Mouse (Mus musculus): Measurements from ENCODE around the gene Iqcn.
A peak's percentile ranks its signal among the peaks of the same experiment; 100 is the strongest.

Iqcn gene

DNA sequence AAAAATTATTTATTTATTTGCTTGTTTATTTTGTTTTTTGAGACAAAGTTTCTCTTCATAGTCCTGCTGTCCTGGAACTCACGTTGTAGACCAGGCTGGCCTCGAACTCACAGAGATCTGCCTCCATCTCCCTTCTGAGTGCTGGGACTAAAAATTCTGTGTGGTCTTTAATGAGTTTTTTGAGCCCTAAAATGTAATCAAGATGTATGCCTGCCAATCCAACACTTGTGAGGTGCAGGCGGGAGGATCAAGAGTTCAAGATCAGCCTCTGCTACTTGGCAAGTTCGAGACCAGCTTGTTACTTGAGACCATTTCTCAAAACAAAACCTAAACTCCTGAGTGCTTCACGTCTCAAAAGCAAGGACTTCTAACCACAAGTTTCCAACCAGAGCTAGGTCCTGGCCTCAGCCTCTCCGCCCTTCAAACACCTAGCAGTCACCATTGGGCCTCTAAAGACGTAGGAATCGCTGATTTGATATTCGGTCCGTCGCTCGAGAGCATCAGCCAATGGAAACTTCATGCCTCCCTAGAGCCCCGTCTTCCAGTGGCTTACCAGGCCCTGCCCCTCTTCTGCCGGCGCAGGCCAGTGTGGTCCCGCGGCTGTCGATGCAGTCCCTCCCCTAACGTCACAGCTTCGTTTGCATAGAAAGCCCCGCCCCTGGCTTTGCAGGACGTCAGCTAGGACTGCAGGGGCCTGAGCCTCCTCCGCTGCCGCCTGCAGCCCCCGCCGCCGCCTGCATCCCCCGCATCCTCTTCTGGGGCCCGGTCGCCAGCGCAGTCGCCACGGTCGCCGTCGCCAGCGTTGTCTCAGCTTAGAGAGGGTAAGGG lies 51.0 kb downstream of the Iqcn start, which contains the start of gene Rab3a:
Gene Rab3a (plus strand): TSS at position 637 of the 828 bp plus-strand sequence.
- peak; percentile 97 for DNase-seq (ENCODE audit: low spot score in 2 of 2)

DNA sequence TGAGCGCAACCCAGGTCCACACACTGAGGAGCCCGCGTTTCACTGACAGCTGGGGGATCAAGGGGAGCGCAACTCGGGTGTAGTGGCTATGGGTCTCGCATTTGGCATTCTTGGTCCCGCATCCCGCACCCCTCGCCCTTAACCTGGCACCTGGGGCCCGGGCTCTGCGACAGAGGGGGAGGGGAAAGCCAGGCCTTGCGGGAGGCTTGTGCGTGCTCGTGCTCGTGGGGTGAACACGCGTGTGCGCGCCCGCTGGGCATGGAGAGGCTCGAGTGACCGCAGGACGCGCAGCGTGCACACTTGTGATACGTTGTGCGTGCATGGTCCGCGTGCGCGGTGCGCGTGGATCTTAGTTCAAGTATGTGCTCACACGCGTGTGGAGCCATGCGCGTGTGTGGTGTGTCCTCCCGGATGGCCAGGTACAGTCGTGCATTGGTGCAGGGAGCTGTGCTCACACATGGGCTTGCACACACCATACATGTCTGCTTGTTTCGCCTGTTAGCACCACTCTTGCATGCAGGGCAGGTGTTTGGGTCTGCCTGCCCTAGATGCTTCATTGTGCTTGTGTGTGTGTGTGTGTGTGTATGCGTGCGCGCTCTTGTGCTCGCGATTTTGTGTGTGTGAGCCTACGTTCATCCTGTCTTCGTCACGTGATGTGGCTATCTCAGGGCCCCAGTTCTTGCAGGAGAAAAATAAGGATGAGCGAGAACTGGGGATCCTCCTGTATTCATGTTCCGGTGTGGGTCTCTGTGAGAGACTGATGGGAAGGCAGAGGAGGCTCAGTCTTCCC lies 51.8 kb downstream of the Iqcn start:
- no peak for DNase-seq (ENCODE audit: low spot score in 2 of 2)

DNA sequence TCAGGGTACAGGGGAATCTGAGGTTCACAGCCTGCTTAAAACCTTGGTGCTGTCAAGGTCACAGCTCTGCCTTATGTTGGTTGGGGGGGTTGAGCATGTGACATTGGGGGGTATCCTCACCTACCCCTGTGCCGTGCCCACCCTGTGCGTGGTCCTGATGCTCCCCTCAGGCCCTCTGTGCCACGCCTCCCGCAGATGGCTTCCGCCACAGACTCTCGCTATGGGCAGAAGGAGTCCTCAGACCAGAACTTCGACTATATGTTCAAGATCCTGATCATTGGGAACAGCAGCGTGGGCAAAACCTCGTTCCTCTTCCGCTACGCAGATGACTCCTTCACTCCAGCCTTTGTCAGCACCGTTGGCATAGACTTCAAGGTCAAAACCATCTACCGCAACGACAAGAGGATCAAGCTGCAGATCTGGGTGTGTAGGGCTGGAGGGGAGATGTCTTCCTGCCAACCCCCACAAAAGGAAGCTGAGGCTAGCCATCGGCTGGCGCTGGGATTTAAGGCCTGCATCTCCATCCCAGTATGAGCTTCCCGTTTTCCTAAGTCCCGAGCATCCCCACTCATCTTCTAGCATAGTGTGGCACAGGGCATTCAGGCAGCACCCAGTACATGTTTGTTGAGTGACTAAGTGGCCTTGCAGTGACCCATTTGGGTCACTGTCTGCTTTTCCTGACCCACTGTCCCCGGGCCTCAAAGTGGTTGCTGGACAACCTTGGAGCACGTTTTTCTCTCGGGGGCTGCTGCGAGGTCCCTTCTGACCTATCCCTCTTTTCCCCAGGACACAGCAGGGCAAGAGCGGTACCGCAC lies 52.6 kb downstream of the Iqcn start:
- DNase-seq (ENCODE audit: low spot score in 2 of 2): no peak

DNA sequence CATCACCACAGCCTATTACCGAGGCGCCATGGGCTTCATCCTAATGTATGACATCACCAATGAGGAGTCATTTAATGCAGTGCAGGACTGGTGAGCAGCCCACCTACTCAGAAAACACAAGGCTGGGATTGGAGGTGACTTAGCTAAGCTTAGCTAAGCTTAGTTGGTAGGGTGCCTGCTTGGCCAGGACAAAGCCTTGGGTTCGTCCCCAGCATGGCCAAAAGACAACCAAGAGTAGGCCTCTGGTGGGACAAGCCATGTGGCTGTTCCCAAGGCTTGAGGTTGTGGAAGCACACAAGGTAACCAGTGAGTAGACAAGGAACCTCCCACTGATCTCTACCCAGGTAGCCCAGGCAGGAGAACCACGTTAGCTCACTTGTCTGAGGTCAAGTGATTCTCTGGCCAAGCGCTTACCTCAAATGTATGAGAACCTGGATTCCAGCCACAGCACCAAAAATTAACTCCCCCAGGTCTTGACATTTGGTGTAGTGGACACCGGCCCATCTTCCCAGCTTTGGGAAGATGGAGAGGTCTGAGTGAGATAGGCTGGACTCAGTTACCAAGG lies 53.3 kb downstream of the Iqcn start:
- DNase-seq (ENCODE audit: low spot score in 2 of 2): no peak

- no peak for DNase-seq (ENCODE audit: low spot score in 2 of 2)
These were observed 54.5 kb downstream of the Iqcn start for GRCm38 (mm10) chr8:70757523-70758307.

DNA sequence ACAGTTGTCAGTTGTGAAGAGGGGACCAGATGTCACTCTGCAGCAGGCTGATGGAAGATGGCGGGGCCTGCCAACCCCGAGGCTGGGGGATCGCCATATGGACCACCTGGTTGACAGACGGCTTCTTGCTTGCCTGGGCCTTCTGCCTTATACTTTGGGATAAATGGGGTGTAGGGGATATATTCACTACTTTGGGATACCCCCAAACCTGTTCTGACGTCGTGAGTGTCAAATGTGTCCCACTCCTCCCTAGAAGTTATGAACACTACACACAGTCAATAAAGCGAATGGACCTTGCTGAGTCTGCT lies 55.0 kb downstream of the Iqcn start:
- DNase-seq (ENCODE audit: low spot score in 2 of 2): no peak

- DNase-seq (ENCODE audit: low spot score in 2 of 2): no peak
These were observed 55.6 kb downstream of the Iqcn start for GRCm38 (mm10) chr8:70758616-70759561.

DNA sequence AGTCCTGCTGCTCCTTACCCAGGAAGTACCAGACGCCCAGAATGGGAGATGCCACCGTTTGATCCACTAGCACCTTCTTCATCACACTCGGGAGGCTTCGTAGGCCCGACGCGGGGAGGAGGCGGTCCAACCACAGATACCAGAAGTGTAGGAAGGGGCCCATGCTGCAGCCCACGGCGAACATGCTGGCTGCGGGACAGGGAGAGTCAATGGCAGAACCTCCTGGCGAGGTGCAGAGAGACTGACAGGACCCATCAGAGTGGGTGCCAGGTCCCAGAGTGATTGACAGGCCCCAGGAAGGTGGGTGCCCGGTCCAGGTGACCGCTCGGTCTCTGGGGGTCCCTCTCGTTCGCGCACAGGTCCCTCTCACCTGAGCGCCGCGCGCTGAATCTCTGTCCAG lies 57.1 kb downstream of the Iqcn start:
- no peak for DNase-seq (ENCODE audit: low spot score in 2 of 2)

DNA sequence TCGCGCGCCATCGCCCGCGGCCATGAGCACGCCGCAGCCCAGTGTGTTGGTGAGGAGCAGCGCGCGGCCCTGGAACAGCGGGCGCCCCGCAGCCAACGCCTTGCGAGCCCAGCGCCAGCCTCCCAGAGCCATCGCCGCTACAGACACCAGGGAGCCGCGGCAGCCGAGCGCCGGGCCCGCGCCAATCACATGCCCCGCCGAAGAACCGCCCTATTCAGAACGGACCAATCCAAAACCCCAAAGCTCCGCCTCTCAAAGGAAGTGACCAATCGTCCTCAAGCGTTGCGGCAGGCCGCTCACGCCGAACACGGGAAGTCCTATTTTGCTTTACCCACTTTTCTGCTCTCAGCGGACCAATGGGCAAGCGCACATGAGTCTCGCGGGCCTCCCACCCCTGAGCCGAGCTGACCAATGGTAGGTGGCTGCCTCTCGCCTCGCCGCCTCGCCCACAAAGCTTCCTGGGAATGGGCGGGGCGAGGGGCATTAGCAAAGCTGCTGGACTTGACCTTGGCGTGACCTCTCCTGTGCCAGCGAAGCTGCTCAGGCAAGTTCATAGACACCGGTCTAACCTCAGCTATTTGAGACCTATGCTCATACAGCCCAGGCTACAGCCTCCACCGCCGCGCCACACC lies 57.6 kb downstream of the Iqcn start, which contains the start of gene Mpv17l2:
Gene Mpv17l2 (minus strand): TSS at position 172 of the 632 bp plus-strand sequence.
- peak; percentile 95 to 96 for DNase-seq (ENCODE audit: low spot score in 2 of 2)

GRCm38 (mm10) chr8:70762118-70762517 lies 58.9 kb downstream of the Iqcn start:
- no peak for DNase-seq (ENCODE audit: low spot score in 2 of 2)

DNA sequence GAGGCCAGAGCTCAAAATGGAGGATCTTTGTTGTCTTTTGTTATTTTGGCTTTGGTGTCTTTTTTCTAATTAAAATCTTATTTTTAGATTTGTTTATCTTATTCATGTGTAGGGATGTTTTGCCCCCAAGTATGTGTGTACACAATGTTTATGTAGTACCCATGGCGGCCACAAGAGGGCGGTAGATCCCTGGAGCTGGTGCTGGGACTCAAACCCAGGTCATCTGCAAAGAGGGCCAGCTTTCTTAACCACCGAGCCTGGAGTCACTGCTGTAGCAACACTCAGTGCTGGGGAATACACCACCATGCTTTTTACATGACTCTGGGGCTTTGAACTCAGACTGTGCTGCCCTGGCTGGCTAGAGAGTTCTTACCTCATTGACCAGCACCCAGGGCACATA lies 60.1 kb downstream of the Iqcn start:
- peak; percentile 55 to 77 for DNase-seq (ENCODE audit: low spot score in 2 of 2)

DNA sequence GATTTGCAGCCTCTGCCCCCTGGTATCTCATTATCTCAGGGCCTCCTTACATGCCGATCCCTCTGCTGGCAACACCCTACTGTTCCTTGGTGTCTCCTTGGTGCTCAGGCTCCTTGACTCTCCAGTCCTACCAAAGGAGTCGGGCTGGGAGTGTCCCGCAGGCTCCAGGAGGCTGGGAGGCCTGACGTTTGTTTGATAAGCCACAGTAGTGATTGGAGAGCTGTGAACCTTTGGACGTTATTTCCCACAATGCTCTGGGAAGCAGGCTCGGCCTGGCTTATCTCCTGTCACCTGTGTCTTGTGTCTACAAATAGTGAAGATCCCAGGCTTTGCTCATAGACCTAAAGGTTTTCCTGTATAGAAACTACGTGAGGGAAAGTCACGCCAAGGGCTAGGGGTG lies 60.8 kb downstream of the Iqcn start:
- DNase-seq (ENCODE audit: low spot score in 2 of 2): no peak

DNA sequence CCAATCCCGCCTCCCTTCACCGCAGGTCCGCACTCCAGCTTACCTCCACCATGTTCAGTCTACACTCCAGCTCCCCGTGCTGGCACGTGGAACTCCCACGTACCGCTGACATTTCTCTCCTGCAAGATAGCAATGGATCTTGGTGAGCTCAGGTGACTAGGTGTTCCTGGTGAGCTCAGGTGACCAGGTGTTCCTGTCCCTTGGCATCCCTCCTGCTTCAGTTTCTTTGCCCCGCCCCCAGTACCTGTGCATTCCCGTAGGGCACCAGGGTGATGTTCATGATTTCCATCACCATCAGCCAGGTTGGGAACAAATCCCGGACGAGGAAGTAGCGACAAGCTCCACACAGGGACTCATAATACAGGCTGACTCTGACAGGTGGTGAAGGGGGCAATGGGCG lies 61.4 kb downstream of the Iqcn start:
- DNase-seq (ENCODE audit: low spot score in 2 of 2): no peak

- DNase-seq (ENCODE audit: low spot score in 2 of 2): no peak
These were observed 62.1 kb downstream of the Iqcn start for GRCm38 (mm10) chr8:70765329-70765728.

GRCm38 (mm10) chr8:70765838-70766570 lies 62.7 kb downstream of the Iqcn start:
- peak; percentile 53 to 86 for DNase-seq (ENCODE audit: low spot score in 2 of 2)

GRCm38 (mm10) chr8:70766571-70767440 lies 63.5 kb downstream of the Iqcn start:
- DNase-seq (ENCODE audit: low spot score in 2 of 2): peak in 1 of 2 experiments; percentile 56

Measured in natural killer cell, adult 2 months (primary cell).